Mouse (Mus musculus) heart, postnatal 0 days (tissue): ENCODE measurements around the gene Cx3cr1. TPM values are rescaled to one million over a fixed set of nuclear protein-coding genes. Genes with fewer than 3 reads are reported as not detected.

ENCODE experiments used
- ATAC-seq: fragments of 200-750 bp; cut with Nextera tagmentation; 2 replicates; pipeline ENCODE4 v1.8.0; 2017; ENCODE audit warnings: low read depth, moderate number of reproducible peaks, moderate library complexity; ENCODE audit not compliant: insufficient read depth
- DNase-seq: peaks from one replicate; pipeline ENCODE4 v3.0.0-alpha.2; 2016; ENCODE audit warnings: low spot score
- H3K27ac ChIP-seq: fragments of 300-500 bp; sonication (generic); 2 replicates; pipeline ENCODE4 v1.5.1; 2014; ENCODE audit warnings: low read depth, mild to moderate bottlenecking
- H3K27me3 ChIP-seq: fragments of 300-500 bp; sonication (generic); 2 replicates; pipeline ENCODE4 v1.6.1; 2014; ENCODE audit warnings: low read length, mixed read lengths; ENCODE audit not compliant: control insufficient read depth, insufficient read depth
- H3K36me3 ChIP-seq: fragments of 300-500 bp; sonication (generic); replicated peaks from 2 replicates; pipeline ENCODE4 v1.6.1; 2014; ENCODE audit warnings: low read length, mixed read lengths; ENCODE audit not compliant: control insufficient read depth, insufficient read depth
- H3K4me1 ChIP-seq: fragments of 300-500 bp; sonication (generic); 2 replicates; pipeline ENCODE4 v1.6.1; 2014; ENCODE audit warnings: antibody characterized with exemption; ENCODE audit not compliant: control insufficient read depth, insufficient read depth
- H3K4me2 ChIP-seq: fragments of 300-500 bp; sonication (generic); 2 replicates; pipeline ENCODE4 v1.6.1; 2014; ENCODE audit warnings: low read depth, mild to moderate bottlenecking, low read length, moderate library complexity
- H3K4me3 ChIP-seq: fragments of 300-500 bp; sonication (generic); 2 replicates; pipeline ENCODE4 v1.5.1; 2014; ENCODE audit warnings: low read depth, low read length
- H3K9ac ChIP-seq: fragments of 300-500 bp; sonication (generic); replicated peaks from 2 replicates; pipeline ENCODE4 v1.6.1; 2014; ENCODE audit warnings: low read depth, low read length, mixed read lengths
- H3K9me3 ChIP-seq: fragments of 300-500 bp; sonication (generic); replicated peaks from 2 replicates; pipeline ENCODE4 v1.6.1; 2016; ENCODE audit warnings: low read length; ENCODE audit not compliant: control insufficient read depth
- CTCF ChIP-seq: IDR thresholded peaks from 2 replicates; pipeline ENCODE4 v1.5.1; 2016; ENCODE audit warnings: antibody characterized with exemption, control low read depth, low read depth
- EP300 ChIP-seq: IDR thresholded peaks from 2 replicates; pipeline ENCODE4 v1.6.1; 2016; ENCODE audit warnings: antibody characterized with exemption, low read depth
- WGBS: fragments of 180-500 bp; shearing (Covaris S2); extraction: QIAGEN DNeasy Blood & Tissue Kit; methylation state at CpG from one replicate; pipeline ENCODE4 v1.1.7; 2014; 5-methylcytosine and 5-hydroxymethylcytosine counted together
- polyA plus RNA-seq: library from polyadenylated mRNA; unstranded; fragments of >200 nt; fragmentation: Nextera tagmentation; extraction: Ambion mirVana; gene quantifications from 2 replicates; pipeline ENCODE4 v1.2.1, GENCODE M21; 2015
- total RNA-seq: library from RNA; depleted of rRNA; stranded (reverse); fragments of >200 nt; gene quantifications from 2 replicates; pipeline ENCODE4 v1.2.3, GENCODE M21; 2014; ENCODE audit warnings: low replicate concordance

The Cx3cr1 gene
- total and polyA plus RNA-seq, 2 experiments from 2014 or later = 4.7 to 5.2 TPM

- 28% methylated on average over 10 of the region's 10 CpGs for WGBS
- DNase-seq = peak; percentile 41
- Histone ChIP-seq H3K4me2 (peak overlapping the region; percentile 59), H3K4me3 (peak overlapping the region; percentile 78; the same call in 1 of the 2 replicates), H3K27ac (peak overlapping the region; percentile 98), H3K36me3 (peaks cover 6% of the 10 kb centered on the region), H3K9me3 (no peaks in the 10 kb centered on the region), H3K9ac (0 out of 2 replicates have a peak overlapping the region, but pooled peaks have one; percentile 18), H3K27me3 (no peaks in the 10 kb centered on the region), H3K4me1 (peaks cover 31% of the 10 kb centered on the region)
- no peak for TF ChIP-seq EP300
- ATAC-seq = no peak
Measured at GRCm38 (mm10) chr9:120024171-120024570, 45.5 kb downstream of the Cx3cr1 start.

DNA sequence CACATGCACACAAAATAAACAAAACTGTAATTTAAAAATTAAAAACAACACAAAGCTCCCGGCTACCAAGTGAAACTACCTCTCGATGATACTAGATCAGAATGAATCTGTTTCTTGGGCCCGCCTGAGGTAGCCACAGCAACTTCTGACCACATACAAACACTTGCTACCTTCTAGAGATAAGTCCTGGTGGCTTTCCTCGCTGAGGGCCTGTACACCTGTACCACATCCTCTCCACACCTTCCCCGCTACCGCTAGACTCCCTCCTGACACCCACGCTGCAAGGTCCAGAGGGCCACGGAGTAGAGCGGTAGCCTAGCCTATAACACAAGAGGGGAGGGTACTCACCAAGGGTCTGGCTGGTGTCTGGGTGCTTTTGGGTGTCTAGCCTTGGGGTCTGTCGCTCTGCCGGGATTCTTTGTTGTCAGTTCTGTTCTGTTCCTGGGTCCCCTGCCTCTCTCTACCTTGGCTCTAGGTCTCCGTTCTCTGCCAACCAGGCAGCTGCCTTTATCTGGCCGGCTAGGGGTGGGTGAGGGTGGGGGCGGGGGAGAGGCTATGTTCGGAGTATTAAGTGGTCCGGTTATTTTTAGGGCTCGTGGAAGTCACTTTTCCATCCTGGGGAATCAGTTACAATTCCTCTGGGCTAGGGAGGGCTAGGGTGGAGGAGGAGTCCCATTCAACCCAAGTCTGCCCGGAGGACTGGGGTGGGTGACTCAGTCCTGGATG, 46.4 kb downstream of the Cx3cr1 start, which contains the start of gene Xirp1:
Gene Xirp1 (minus strand): TSS at position 513 of the 726 bp plus-strand sequence.
- no peaks in the 10 kb centered on the region for H3K27me3 ChIP-seq
- peaks cover 15% of the 10 kb centered on the region for H3K36me3 ChIP-seq
- peak within 1 kb of the TSS; percentile 78 for H3K4me3 ChIP-seq
- no peaks in the 10 kb centered on the region for H3K9me3 ChIP-seq
- 29% methylated on average over 18 of the region's 18 CpGs for WGBS
- peak within 1 kb of the TSS; percentile 98 for H3K27ac ChIP-seq
- DNase-seq (peak; percentile 88), ATAC-seq (peak; percentile 51)
- peaks cover 31% of the 10 kb centered on the region for H3K4me1 ChIP-seq
- H3K9ac ChIP-seq = peak within 1 kb of the TSS; percentile 98
- no peak for TF ChIP-seq CTCF
- no peak for TF ChIP-seq EP300
- H3K4me2 ChIP-seq = peak within 1 kb of the TSS; percentile 59

GRCm38 (mm10) chr9:120021164-120021563, 48.5 kb downstream of the Cx3cr1 start:
- H3K9ac ChIP-seq = peak overlapping the region; percentile 98

GRCm38 (mm10) chr9:120020285-120020890, 49.3 kb downstream of the Cx3cr1 start:
- ATAC-seq (peak; percentile 15; the same call in 1 of the 2 replicates), DNase-seq (peak; percentile 84)
- peak overlapping the region; percentile 98 for H3K27ac ChIP-seq
- peak overlapping the region; percentile 59 for H3K4me2 ChIP-seq
- peak overlapping the region; percentile 78 for H3K4me3 ChIP-seq
- H3K9ac ChIP-seq = peak overlapping the region; percentile 98
- H3K36me3 ChIP-seq = peaks cover 44% of the 10 kb centered on the region
- H3K4me1 ChIP-seq = peaks cover 24% of the 10 kb centered on the region
- H3K9me3 ChIP-seq = no peaks in the 10 kb centered on the region
- WGBS = 15% methylated on average over 7 of the region's 7 CpGs
- no peak; the same call in 1 of the 2 replicates for TF ChIP-seq EP300
- TF ChIP-seq CTCF = peak; percentile 82
- H3K27me3 ChIP-seq = no peaks in the 10 kb centered on the region

More at GRCm38 (mm10) chr9:120021164-120021563, 48.5 kb downstream of the Cx3cr1 start:
- Histone ChIP-seq H3K27me3 (no peaks in the 10 kb centered on the region), H3K4me1 (peaks cover 26% of the 10 kb centered on the region), H3K4me3 (peak overlapping the region; percentile 78), H3K36me3 (peaks cover 36% of the 10 kb centered on the region), H3K4me2 (peak overlapping the region; percentile 59), H3K9me3 (no peaks in the 10 kb centered on the region), H3K27ac (peak overlapping the region; percentile 98)
- TF ChIP-seq EP300 = peak; percentile 65; the same call in 1 of the 2 replicates
- no peak for TF ChIP-seq CTCF
- DNase-seq (peak; percentile 79), ATAC-seq (peak; percentile 70)
- WGBS = 22% methylated on average over 5 of the region's 5 CpGs

GRCm38 (mm10) chr9:120016956-120017355, 52.7 kb downstream of the Cx3cr1 start:
- H3K36me3 ChIP-seq = peaks cover 70% of the 10 kb centered on the region
- no peak overlapping the region for H3K27ac ChIP-seq
- TF ChIP-seq CTCF (no peak), EP300 (no peak)
- DNase-seq (no peak), ATAC-seq (no peak)
- H3K9ac ChIP-seq = no peak overlapping the region
- 58% methylated on average over 10 of the region's 10 CpGs for WGBS
- H3K4me3 ChIP-seq = no peak overlapping the region
- H3K27me3 ChIP-seq = no peaks in the 10 kb centered on the region
- peaks cover 28% of the 10 kb centered on the region for H3K4me1 ChIP-seq
- no peaks in the 10 kb centered on the region for H3K9me3 ChIP-seq
- no peak overlapping the region for H3K4me2 ChIP-seq
